Mouse (Mus musculus) thymus, adult 2 months (tissue): ENCODE results near the gene Snx3.

Experiments
- CTCF ChIP-seq: fragments of 200-500 bp; IDR thresholded peaks from 2 replicates; pipeline ENCODE4 v1.5.1; 2012; ENCODE audit warnings: mild to moderate bottlenecking, control low read depth, low read length, moderate library complexity, borderline replicate concordance; ENCODE audit not compliant: control insufficient read depth, poor library complexity, insufficient read depth; ENCODE audit errors: extremely low read depth
- POLR2A ChIP-seq: fragments of 200-500 bp; IDR thresholded peaks from 2 replicates; pipeline ENCODE4 v1.6.1; 2012; ENCODE audit warnings: mild to moderate bottlenecking, low read length, control low read depth, moderate library complexity; ENCODE audit not compliant: control insufficient read depth, poor library complexity, insufficient read depth; ENCODE audit errors: extremely low read depth

- TF ChIP-seq CTCF (no peak), POLR2A (no peak)
Measured at GRCm38 (mm10) chr10:42491158-42491557, 10.7 kb upstream of the Snx3 start.
